Mouse (Mus musculus) stomach, postnatal 0 days (tissue): ENCODE measurements at regions not wholly inside any gene's neighbourhood (a gene's known extent, or its start where the extent isn't known, plus 50 kb on each side); places are given as distances from the start of the nearest gene placed in this dataset.

Experiments used
- CTCF ChIP-seq: IDR thresholded peaks from 2 replicates; pipeline ENCODE4 v1.5.1; 2016; ENCODE audit warnings: antibody characterized with exemption, low read depth, mild to moderate bottlenecking, moderate library complexity
- EP300 ChIP-seq: optimal IDR thresholded peaks from 2 replicates; pipeline ENCODE3; 2016; ENCODE audit warnings: antibody characterized with exemption

DNA sequence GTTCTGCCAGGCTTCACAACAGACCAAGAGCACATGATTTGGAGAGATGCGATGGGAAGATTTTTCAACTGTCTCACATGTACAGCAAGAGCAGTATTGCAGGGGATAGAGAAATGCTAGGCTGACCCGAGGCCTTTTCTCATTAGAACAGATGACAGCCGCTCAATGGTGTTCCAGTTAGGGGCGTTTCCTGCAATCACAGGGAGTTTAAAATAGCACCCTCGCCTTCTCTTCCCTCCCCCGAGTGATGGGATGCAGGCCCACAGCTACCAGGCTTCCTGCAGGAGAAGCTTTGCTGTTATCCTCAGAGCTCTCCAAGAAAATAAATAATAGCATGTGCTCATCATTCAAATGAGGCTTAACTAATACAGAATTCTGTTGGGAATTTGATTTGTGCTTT, 526.9 kb upstream of the Tmem132c start:
- TF ChIP-seq CTCF (no peak), EP300 (no peak)
